In the genomic region with DNA sequence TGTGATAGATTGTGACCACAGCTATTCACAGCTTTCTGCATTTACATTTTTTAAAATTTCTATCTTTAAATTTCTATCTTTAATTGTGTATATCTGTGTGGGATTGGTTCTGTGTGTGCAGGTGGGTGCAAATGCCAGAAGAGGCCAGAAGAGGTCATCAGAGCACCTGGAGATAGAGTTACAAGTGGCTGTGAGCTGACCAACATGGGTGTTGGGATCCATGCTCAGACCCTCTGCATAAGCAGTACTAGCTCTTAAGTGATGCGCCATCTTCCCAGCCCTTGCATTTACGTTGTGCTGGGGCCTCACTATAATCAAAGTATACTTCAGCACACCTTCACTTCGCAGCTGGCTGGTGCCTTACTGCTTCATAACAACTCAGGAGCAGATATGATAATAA, we compare ENCODE assay signal across 1 mouse cellular context.
TF ChIP-seq lines count a peak whose summit lies in the region.

No protein-coding gene starts in this region.

TF ChIP-seq in MEL, 35 proteins besides CTCF, POLR2A, EP300 and RAD21 (continued from another document):
- no peak for TF ChIP-seq TAL1 (IDR thresholded peaks at IDR 0.05; ENCODE audit: low read length)
- TF ChIP-seq POLR2AphosphoS2 (IDR thresholded peaks at IDR 0.05; ENCODE audit: low read length) = no peak
- no peak for TF ChIP-seq MAFK (IDR thresholded peaks at IDR 0.05; ENCODE audit: borderline replicate concordance, low read depth, low read length)
- no peak for TF ChIP-seq ELF1 (IDR thresholded peaks at IDR 0.05; ENCODE audit: low read depth, low read length)
- no peak for TF ChIP-seq NRF1 (IDR thresholded peaks at IDR 0.05; ENCODE audit: insufficient read depth, low read depth, low read length, poor library complexity, severe bottlenecking)
- no peak for TF ChIP-seq CHD2 (IDR thresholded peaks at IDR 0.05; ENCODE audit: low read length)
- TF ChIP-seq ZMIZ1 (IDR thresholded peaks at IDR 0.05; ENCODE audit: low read depth, low read length) = no peak
- TF ChIP-seq UBTF (IDR thresholded peaks at IDR 0.05; ENCODE audit: borderline replicate concordance, insufficient read depth, low read depth, low read length) = no peak
- no peak for TF ChIP-seq MXI1 (IDR thresholded peaks at IDR 0.05; ENCODE audit: low read depth, low read length)
- TF ChIP-seq ZKSCAN1 (IDR thresholded peaks at IDR 0.05; ENCODE audit: low read depth, low read length) = no peak
- no peak for TF ChIP-seq POLR2AphosphoS5 (IDR thresholded peaks at IDR 0.05; ENCODE audit: borderline replicate concordance, low read depth, low read length)
- TF ChIP-seq E2F4 (IDR thresholded peaks at IDR 0.05; ENCODE audit: borderline replicate concordance, low read depth, low read length) = no peak
- no peak for TF ChIP-seq HCFC1 (IDR thresholded peaks at IDR 0.05; ENCODE audit: low read depth, low read length)
- TF ChIP-seq MAZ (IDR thresholded peaks at IDR 0.05; ENCODE audit: low read depth, low read length) = no peak
- TF ChIP-seq ZC3H11A (IDR thresholded peaks at IDR 0.05; ENCODE audit: low read depth, low read length) = no peak
